Mouse (Mus musculus) gastrocnemius, adult 2 months (tissue): Measurements from ENCODE around the gene Espl1. TPM values are rescaled to one million over a fixed set of nuclear protein-coding genes. Genes with fewer than 3 reads are reported as not detected.
A peak's percentile ranks its signal among the peaks of the same experiment; 100 is the strongest.

Source experiments
- DNase-seq: peaks from one replicate; pipeline ENCODE4 v3.0.0; 2022
- H3K27ac ChIP-seq: fragments of 200-600 bp; 2 replicates; pipeline ENCODE4 v1.8.1; 2022; ENCODE audit warnings: mild to moderate bottlenecking
- H3K4me3 ChIP-seq: fragments of 200-600 bp; 2 replicates; pipeline ENCODE4 v1.8.1; 2022; ENCODE audit warnings: mild to moderate bottlenecking, moderate library complexity
- CTCF ChIP-seq: fragments of 200-600 bp; IDR thresholded peaks from 2 replicates; pipeline ENCODE4 v1.8.1; 2022; ENCODE audit warnings: antibody characterized with exemption, mild to moderate bottlenecking, moderate library complexity
- intact Hi-C: fragments of 180-260 bp; cut with DNase I; formaldehyde crosslinking; loops from one replicate; pipeline ENCODE4 v1.15.1; 2025
- total RNA-seq, 2 experiments: library from RNA; stranded (reverse); gene quantifications; 2 replicates each; pipeline ENCODE4 v1.2.3; 2021

Gene Espl1
- total RNA-seq, 2 experiments from 2014 or later, result 0.06 to 0.31 TPM

DNA sequence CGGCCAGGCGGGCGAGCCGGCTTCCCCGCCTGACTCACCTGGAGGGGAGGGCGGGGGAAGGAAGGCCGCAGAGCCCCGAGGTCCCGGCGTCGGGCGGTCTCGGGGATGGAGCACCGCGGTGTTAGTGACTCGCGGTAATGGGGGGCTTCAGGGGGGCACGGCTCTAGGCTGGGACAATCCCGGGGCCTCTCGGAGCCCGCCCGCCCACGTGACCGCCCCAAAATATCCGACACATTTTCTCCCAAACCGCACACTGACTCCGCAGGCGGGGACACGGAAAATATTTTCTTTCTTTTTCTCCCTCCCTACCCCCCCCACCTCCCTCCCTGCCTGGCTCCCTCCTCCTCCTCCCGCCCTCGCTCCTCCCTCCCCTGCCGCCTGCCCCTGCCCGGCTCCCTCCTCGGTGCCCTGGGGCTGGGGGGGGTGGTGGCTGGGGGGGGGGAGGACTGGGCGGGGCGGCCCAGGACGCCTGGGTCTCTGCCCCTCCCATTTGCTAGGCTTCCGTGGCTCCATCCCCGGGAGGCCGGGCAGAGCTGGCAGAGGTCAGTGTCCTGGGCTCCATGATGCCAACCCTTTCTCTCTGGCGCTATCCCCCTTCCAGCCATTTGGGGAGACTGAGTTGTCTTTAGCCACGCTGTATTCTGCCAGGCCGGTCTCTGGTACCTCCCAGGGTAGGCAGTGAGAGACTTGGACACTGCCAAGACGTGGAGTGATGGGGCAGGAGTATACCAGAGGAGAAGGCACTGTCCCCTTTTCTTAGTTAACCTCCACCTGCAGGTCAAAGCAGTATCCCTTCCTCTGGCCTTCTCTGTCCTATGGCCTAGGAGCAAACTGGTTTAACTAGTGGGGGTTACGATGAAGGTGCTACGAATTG lies 38.6 kb upstream of the Espl1 start, which contains the start of gene Rarg:
Gene Rarg (minus strand): TSS at position 316 of the 874 bp plus-strand sequence.
- no peak for TF ChIP-seq CTCF
- intact Hi-C loops, result no loop called here
- Histone ChIP-seq H3K4me3 (peak within 1 kb of the TSS; percentile 72), H3K27ac (peak within 1 kb of the TSS; percentile 88)
- DNase-seq, result peak; percentile 77

DNA sequence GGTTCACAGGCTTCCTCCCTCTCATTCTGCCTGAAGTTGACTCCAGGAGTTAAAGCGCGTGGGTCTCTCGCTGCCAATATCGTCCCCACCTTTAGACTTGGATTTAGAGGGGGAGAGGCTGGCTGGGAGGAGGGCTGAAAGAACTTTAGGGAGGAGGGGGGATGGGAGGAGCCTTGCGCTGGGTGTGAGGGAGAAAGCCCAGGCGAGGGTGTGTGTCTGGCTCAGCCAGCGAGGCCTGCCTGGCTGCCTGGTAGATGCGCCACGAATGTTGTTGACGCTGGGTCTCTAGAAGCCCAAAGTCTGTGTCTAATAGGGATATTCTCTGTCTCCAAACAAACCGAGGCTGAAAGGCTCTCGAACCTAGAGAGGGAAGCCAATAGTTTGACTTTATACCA lies 38.0 kb upstream of the Espl1 start:
- no peak for TF ChIP-seq CTCF
- intact Hi-C loops, result no loop called here
- Histone ChIP-seq H3K27ac (peak overlapping the region; percentile 88), H3K4me3 (peak overlapping the region; percentile 72)
- DNase-seq, result peak; percentile 78

DNA sequence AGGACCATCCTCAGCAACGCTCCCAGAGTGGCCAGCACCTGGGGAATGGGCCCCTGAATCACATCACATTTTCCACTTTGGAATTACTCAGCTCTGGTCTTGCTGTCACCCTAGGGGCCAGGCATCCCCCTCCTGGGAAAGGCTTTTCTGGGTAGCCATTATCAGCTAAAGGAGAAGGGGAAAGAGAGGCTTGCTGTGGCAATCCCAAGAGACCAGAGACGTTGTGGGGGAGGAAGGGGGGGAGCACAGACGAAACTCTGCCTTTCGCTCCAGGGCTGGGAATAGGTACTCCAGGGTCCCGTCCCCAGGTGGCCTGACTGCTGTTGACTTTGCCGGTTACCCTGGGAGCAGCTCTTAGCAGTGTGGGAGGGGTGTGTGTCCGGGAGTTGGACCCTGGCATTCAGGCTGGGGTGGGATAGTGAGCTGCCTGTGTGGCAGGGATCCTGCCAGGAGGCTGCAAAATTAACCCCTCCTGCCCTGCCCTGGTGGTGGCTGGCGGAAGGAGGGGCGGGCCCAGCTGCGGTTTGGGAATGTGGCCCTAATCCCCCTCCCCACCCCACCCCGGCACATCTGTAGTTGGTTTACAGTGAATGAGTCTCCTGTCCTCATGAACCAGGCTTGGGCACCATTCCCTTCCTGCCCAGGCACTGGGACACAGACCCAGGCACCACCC lies 37.3 kb upstream of the Espl1 start:
- no peak for TF ChIP-seq CTCF
- intact Hi-C loops, result no loop called here
- DNase-seq, result peak; percentile 34
- Histone ChIP-seq H3K4me3 (peak overlapping the region; percentile 72), H3K27ac (peak overlapping the region; percentile 88)

DNA sequence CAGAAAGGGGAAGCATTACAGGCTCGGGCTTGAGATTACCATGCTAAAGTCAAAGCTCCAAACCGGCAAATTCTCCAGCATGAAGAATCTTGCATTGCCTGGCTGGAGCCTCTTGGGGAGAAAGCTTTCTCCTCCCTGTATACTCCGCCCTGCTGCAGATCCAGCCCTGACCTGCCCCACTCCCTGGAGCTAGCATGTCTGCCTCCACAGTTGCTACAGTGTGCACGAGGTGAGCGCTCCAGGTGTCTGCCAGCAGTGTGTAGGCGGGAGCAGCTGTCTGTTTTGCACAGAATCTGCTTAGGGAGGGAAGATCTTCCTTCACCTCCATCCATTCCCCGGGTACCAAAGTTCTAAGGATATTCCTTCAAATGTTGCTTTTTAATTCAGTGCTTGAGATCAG lies 33.5 kb upstream of the Espl1 start:
- H3K27ac ChIP-seq, result no peak overlapping the region
- intact Hi-C loops, result no loop called here
- TF ChIP-seq CTCF, result no peak
- no peak overlapping the region for H3K4me3 ChIP-seq
- DNase-seq, result no peak

DNA sequence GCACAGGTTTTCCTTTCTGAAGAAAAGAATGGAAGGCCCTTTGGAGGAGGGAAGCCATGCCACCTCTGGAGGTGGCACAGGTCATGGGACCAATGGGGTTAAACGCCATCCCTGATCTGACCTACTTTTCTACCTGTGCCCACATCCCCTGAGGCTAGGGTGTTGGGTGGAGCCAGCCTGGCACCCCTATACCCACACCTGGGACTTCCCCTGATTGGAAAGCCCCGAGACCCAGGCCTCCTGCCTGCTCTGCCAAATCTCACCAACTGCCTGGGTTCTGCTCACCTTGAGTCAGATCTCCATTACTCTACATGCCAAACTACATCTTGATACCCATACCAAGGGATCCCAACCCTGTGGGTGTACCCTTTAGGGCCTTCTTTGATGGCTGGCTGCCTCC lies 33.0 kb upstream of the Espl1 start:
- no peak overlapping the region for H3K4me3 ChIP-seq
- H3K27ac ChIP-seq, result no peak overlapping the region
- intact Hi-C loops, result no loop called here
- no peak for DNase-seq
- no peak for TF ChIP-seq CTCF

DNA sequence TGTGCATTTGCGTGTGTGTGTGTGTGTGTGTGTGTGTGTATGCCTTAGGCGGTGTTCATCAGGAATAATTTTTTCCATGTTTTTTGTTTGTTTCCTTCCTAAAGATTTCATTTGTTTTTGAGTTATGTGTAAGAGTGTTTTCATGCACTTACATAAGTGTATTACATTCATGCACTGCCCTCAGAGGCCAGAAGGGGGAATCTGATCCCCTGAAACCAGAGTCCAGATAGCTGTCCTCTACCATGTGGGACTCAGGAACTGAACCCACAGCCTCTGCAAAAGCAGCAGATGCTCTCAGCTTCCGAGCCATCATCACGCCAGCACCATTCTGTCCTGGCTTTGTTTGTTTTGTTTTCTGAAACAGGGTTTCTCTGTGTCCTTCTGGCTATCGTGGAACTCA lies 30.5 kb upstream of the Espl1 start:
- peak; percentile 22; the same call in 1 of the 2 replicates for TF ChIP-seq CTCF
- intact Hi-C loops, result no loop called here
- Histone ChIP-seq H3K4me3 (no peak overlapping the region), H3K27ac (no peak overlapping the region)
- DNase-seq, result no peak

DNA sequence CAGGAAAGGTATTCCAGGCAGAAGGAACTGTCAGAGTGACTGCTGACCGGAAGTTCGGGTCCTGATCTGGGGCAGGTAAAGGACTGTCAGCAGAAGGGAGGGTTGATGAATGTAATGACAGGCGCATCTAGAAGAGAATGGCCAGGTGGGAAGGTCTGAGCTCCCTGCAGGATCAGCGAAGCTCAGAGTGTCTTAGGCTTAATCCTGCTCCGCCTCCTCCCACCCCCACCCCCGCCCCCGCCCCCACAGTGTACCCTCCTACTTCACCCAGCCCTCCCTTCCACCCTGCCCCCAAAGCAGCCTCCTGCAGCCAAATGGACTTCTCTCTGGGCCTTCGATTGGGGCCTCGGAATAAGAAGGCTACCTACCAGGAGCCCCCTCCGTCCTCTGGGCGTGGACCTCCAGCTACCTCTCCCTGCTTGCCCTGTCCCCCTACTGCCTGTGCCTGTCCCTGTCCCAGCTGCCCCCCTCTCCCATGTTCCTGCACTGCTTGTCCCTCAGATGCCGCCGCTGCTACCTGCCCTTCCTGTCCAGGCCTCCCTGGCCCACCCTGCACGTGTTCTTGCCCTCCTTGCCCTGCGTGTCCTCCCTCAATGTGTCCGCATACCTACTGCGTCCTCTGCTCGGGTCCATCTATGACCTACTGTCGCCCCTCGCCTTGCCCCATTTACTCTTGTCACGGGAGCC lies 25.6 kb upstream of the Espl1 start, which contains the start of gene Gm9918:
Gene Gm9918 (plus strand): TSS at position 290 of the 687 bp plus-strand sequence.
- no peak for DNase-seq
- no peak for TF ChIP-seq CTCF
- intact Hi-C loops, result no loop called here
- Histone ChIP-seq H3K27ac (no peak within 1 kb of the TSS), H3K4me3 (no peak within 1 kb of the TSS)

DNA sequence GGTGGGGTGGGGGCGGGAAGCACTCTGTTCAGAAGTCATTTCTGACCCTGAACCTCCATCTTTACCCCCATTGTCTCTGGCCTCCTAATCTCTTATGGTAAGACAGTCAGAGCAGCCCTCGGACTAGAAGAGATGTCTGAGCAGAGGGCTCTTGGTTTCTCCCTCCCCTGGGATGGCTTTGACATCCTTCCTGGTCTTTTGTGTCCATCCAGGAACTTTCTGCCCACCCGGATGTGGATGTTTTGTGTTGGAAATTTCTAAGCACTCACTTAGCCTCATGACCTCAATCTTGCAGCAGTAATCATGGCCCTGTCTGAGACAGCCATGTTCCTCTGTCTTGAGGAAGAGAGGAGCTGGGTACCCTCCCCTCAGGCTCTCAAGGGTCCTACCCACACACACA lies 24.6 kb upstream of the Espl1 start:
- Histone ChIP-seq H3K4me3 (no peak overlapping the region), H3K27ac (no peak overlapping the region)
- no peak for TF ChIP-seq CTCF
- intact Hi-C loops, result no loop called here
- no peak for DNase-seq

DNA sequence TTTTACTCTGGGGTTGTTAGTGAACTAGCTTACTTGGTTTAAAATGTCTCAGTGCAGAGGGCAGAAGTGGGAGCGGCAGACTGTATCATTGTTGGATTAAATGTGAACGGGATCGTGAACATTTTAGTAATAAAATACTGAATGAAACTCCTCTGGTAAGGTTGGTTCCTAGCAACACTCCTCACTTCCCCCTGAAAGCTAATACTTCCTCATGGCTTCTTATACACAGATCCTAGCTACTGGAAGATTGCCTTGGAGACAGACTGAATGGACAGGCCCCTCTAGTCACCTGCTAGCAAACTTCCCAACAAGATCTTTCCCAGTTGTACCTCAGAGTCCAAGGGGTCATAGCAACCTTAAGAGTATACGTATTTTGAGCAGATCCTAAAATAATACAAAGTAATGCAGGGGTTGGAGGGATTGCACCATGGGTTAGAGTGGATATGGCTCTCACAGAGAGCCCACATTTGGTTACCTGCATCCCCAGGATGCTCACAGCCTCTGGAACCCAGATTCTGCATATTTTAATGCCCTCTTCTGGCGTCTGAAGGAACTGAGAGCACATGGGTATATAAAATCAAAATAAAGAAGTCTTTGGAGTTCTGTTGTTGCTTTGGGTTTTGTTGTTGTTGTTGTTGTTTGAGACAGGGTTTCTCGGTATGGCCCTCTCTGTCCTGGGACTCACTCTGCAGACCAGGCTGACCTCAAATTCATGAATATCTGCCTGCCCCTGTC lies 21.9 kb upstream of the Espl1 start:
- Histone ChIP-seq H3K4me3 (no peak overlapping the region), H3K27ac (no peak overlapping the region)
- DNase-seq, result no peak
- TF ChIP-seq CTCF, result peak; percentile 22; the same call in 1 of the 2 replicates
- intact Hi-C loops, result no loop called here

DNA sequence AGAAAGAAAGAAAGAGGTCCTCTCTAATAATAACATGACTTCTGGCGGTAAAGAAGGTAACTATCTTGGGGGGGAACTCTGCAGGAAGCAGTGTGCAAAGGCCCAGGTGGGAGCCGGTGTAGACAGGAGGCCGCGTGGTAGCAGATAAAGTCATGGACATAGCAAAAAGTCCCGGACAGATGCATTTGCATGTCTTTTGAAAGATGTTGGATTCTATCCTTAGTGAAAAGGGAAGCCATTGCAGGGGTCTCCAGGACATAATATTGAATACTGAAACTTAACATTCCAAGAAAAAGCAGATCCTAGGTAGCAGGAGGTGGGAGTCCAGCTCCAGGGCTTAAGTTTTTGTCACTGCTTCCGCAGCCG lies 17.4 kb upstream of the Espl1 start:
- Histone ChIP-seq H3K4me3 (peak overlapping the region; percentile 85), H3K27ac (peak overlapping the region; percentile 96)
- DNase-seq, result no peak
- TF ChIP-seq CTCF, result no peak
- intact Hi-C loops, result loop anchor here (1.0 kb wide), 1 partner anchor 39 kb away; no protein-coding TSS in a partner anchor

DNA sequence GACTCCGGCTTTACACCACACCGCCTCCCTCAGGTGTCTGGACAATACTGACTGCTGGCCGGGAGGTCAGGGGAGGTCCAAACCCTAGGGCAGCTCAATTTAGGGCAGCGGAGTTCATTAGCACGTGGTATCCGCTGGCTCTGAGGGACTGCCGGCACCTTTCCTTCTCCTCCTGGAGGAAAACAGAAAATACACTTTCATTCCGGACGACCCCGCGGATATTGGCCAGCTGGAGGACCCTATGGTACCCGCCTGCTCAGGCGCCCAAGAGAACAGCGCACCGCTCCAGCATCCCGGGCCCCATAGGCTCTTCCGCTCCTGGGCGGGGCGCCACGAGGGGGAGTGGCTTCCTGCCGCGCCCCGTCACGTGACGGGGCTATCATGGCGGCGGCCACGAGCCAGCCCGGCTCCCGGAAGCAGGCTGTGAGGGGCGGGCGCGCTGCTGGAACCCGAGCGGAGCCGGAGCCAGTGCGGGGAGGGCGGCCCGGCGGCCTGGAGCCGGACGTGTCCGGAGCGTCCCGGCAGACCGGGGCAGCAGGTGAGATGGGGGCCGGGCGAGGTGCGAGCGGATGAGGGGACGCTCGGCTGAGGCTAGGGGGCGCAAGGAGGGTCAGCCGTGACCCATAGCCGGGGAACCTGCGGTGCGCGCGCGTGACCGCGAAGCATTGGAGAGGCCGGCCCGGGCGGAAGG lies 16.8 kb upstream of the Espl1 start, which contains the start of gene Mfsd5:
Gene Mfsd5 (plus strand): TSS at position 363 of the 691 bp plus-strand sequence.
- Histone ChIP-seq H3K27ac (peak within 1 kb of the TSS; percentile 96), H3K4me3 (peak within 1 kb of the TSS; percentile 85)
- DNase-seq, result peak; percentile 94
- intact Hi-C loops, result loop anchor here (1.0 kb wide), 1 partner anchor 40 kb away; no protein-coding TSS in a partner anchor
- TF ChIP-seq CTCF, result peak; percentile 59
